Mouse (Mus musculus) hindbrain, embryonic 14.5 days (tissue): Measurements from ENCODE around the gene Mitd1. TPM values are rescaled to one million over a fixed set of nuclear protein-coding genes. Genes with fewer than 3 reads are reported as not detected.
A peak's percentile ranks its signal among the peaks of the same experiment; 100 is the strongest.

ENCODE experiments used
- ATAC-seq: fragments of 200-750 bp; cut with Nextera tagmentation; 2 replicates; pipeline ENCODE4 v1.8.0; 2017; ENCODE audit warnings: moderate number of reproducible peaks, mild to moderate bottlenecking, moderate TSS enrichment, moderate library complexity; ENCODE audit not compliant: low FRiP score
- DNase-seq: peaks from one replicate; pipeline ENCODE4 v3.0.0-alpha.2; 2015; ENCODE audit warnings: low spot score
- H3K27ac ChIP-seq: fragments of 300-500 bp; sonication (generic); 2 replicates; pipeline ENCODE4 v1.5.1; 2014; ENCODE audit warnings: mild to moderate bottlenecking, moderate library complexity
- H3K27me3 ChIP-seq: fragments of 300-500 bp; sonication (generic); 2 replicates; pipeline ENCODE4 v1.6.1; 2014; ENCODE audit warnings: mild to moderate bottlenecking, low read length, mixed read lengths; ENCODE audit not compliant: control insufficient read depth, insufficient read depth
- H3K36me3 ChIP-seq: fragments of 300-500 bp; sonication (generic); replicated peaks from 2 replicates; pipeline ENCODE4 v1.6.1; 2014; ENCODE audit not compliant: control insufficient read depth, insufficient read depth
- H3K4me1 ChIP-seq: fragments of 300-500 bp; sonication (generic); replicated peaks from 2 replicates; pipeline ENCODE4 v1.6.1; 2014; ENCODE audit warnings: antibody characterized with exemption, low read length, mixed read lengths; ENCODE audit not compliant: control insufficient read depth, insufficient read depth
- H3K4me2 ChIP-seq: fragments of 300-500 bp; sonication (generic); replicated peaks from 2 replicates; pipeline ENCODE4 v1.6.1; 2014; ENCODE audit warnings: mild to moderate bottlenecking, moderate library complexity
- H3K4me3 ChIP-seq: fragments of 300-500 bp; sonication (generic); replicated peaks from 2 replicates; pipeline ENCODE4 v1.5.1; 2014; ENCODE audit warnings: mild to moderate bottlenecking, low read length
- H3K9ac ChIP-seq: fragments of 300-500 bp; sonication (generic); 2 replicates; pipeline ENCODE4 v1.6.1; 2014
- H3K9me3 ChIP-seq: fragments of 300-500 bp; sonication (generic); 2 replicates; pipeline ENCODE4 v1.6.1; 2016; ENCODE audit warnings: low read length; ENCODE audit not compliant: control insufficient read depth
- WGBS: fragments of 180-500 bp; shearing (Covaris S2); extraction: QIAGEN DNeasy Blood & Tissue Kit; methylation state at CpG from one replicate; pipeline ENCODE4 v1.1.7; 2014; 5-methylcytosine and 5-hydroxymethylcytosine counted together
- polyA plus RNA-seq: library from polyadenylated mRNA; unstranded; fragments of >200 nt; fragmentation: Nextera tagmentation; extraction: Ambion mirVana; gene quantifications from 2 replicates; pipeline ENCODE4 v1.2.1, GENCODE M21; 2014

The Mitd1 gene
- polyA plus RNA-seq, 1 experiment from 2014 or later, result 13.7 TPM

DNA sequence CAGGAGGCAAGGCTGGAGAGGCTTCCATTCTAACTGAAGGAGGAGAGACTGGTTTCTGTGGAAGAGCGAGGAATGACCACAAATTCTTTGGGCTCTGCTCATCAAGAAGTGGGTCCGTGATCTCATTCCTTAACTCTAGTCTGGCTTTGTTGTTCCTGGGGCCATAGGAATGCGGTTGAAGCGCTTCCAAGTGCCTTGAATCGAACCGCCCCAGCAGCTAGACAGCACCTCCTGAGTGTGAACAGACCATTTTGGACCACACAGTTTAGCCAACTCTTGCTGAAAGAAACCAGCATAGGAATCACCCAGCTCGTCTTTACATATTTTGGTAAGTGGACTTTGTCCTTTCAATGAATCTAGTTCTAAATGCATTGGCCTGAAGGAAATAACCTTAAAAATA lies 18.5 kb downstream of the Mitd1 start, which contains the start of gene Lipt1:
Gene Lipt1 (plus strand): TSS at position 35 of the 400 bp plus-strand sequence.
- no peak for DNase-seq
- Histone ChIP-seq H3K27me3 (no peaks in the 10 kb centered on the region), H3K27ac (peak within 1 kb of the TSS; percentile 53), H3K9ac (peak within 1 kb of the TSS; percentile 52), H3K36me3 (peaks cover 20% of the 10 kb centered on the region), H3K4me1 (peaks cover 14% of the 10 kb centered on the region), H3K9me3 (0 out of 2 replicates have a peak, but pooled peaks cover 9% of the 10 kb centered on the region), H3K4me3 (peak within 1 kb of the TSS; percentile 44), H3K4me2 (peak within 1 kb of the TSS; percentile 81)
- ATAC-seq, result peak; percentile 57; the same call in 1 of the 2 replicates
- 9% methylated on average over 7 of the region's 7 CpGs for WGBS

DNA sequence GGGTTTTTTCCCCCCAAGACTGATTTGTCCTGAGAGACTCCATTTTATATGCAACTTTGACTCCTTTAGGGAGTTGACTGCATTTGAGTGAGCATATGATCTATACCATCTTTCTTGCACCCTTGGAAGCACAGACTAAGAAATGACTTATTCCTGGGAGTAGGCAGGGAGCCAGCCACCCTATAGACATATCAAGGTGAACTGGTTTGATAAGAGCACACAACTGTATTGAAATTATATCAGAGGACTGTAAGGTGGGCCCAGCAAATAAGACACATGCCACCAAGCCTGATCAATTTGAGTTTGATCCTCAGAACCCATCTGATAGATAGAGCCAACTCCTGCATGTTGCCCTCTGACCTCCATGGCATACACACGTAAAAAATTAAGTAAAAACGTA lies 20.8 kb downstream of the Mitd1 start:
- no peaks in the 10 kb centered on the region for H3K9me3 ChIP-seq
- no peak overlapping the region for H3K27ac ChIP-seq
- no peaks in the 10 kb centered on the region for H3K27me3 ChIP-seq
- H3K4me2 ChIP-seq, result no peak overlapping the region
- H3K4me1 ChIP-seq, result peaks cover 14% of the 10 kb centered on the region
- no peak for DNase-seq
- no peaks in the 10 kb centered on the region for H3K36me3 ChIP-seq
- H3K9ac ChIP-seq, result no peak overlapping the region
- ATAC-seq, result no peak
- WGBS, result 59% methylated on average over 2 of the region's 2 CpGs
- no peak overlapping the region for H3K4me3 ChIP-seq

- H3K9ac ChIP-seq, result no peak overlapping the region
- H3K27me3 ChIP-seq, result no peaks in the 10 kb centered on the region
- DNase-seq, result no peak
- no peaks in the 10 kb centered on the region for H3K36me3 ChIP-seq
- no peak for ATAC-seq
- peaks cover 14% of the 10 kb centered on the region for H3K4me1 ChIP-seq
- no peaks in the 10 kb centered on the region for H3K9me3 ChIP-seq
- H3K4me2 ChIP-seq, result no peak overlapping the region
- 68% methylated on average over 10 of the region's 10 CpGs for WGBS
- no peak overlapping the region for H3K4me3 ChIP-seq
- H3K27ac ChIP-seq, result no peak overlapping the region
Measured at GRCm38 (mm10) chr1:37868640-37869039, 21.6 kb downstream of the Mitd1 start.

DNA sequence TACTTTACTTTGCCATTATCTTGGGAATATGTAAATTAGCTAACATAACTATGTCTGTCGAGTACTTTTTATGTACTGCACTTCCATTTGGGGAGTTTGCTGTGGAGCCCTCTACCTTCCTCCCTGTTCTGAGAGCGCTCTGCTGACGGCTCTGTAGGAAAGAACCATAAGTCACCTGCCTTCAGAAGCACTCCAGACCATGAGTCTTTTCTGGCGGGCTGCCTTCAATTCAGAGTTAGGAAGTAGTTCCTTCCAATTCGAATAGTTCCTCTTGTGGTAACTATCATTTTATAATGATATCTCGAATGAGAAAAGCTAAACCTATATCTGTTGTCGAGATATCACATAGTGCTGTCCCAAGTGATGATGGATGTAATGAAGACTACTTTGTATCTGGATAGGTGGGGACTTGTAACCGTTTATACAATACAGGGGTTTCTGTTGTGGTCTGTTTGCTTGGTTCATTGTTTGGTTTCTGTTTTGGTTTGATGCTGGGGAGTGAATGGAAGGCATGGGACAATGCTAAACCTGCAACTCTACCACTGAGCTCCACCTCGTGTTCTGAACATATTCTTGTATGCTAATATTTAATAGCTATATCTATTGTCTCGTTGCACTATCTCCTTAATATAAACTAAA lies 22.4 kb downstream of the Mitd1 start:
- Histone ChIP-seq H3K9ac (no peak overlapping the region), H3K4me1 (peaks cover 7% of the 10 kb centered on the region), H3K27ac (no peak overlapping the region), H3K27me3 (no peaks in the 10 kb centered on the region), H3K4me3 (no peak overlapping the region), H3K4me2 (no peak overlapping the region), H3K36me3 (no peaks in the 10 kb centered on the region), H3K9me3 (no peaks in the 10 kb centered on the region)
- 69% methylated on average over 10 of the region's 10 CpGs for WGBS
- no peak for ATAC-seq
- DNase-seq, result no peak

DNA sequence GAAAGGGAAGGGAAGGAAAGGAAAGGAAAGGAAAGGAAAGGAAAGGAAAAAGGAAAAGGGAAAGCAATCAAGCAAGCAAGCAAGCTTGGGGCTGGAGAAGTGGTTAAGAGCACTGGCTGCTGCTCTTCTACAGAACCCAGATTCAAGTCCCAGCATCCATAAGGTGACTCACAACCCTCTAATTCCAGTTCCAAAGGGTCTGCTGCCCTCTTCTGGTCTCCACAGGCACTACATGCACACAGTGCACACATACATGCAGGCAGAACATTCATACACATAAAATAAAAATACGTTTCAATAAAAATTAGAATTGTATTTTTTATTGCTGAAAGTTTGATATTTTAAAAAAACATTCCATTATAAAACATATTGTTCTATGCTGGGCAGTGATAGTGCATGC lies 23.2 kb downstream of the Mitd1 start:
- no peak overlapping the region for H3K4me3 ChIP-seq
- no peak overlapping the region for H3K4me2 ChIP-seq
- H3K36me3 ChIP-seq, result no peaks in the 10 kb centered on the region
- no peak overlapping the region for H3K27ac ChIP-seq
- H3K27me3 ChIP-seq, result no peaks in the 10 kb centered on the region
- H3K4me1 ChIP-seq, result 0 out of 2 replicates have a peak, but pooled peaks cover 3% of the 10 kb centered on the region
- WGBS, result 75% methylated on average over 1 of the region's 1 CpGs
- no peaks in the 10 kb centered on the region for H3K9me3 ChIP-seq
- DNase-seq (no peak), ATAC-seq (no peak)
- H3K9ac ChIP-seq, result no peak overlapping the region

GRCm38 (mm10) chr1:37866286-37866685 lies 23.9 kb downstream of the Mitd1 start, which contains the start of gene Tsga10:
Gene Tsga10 (minus strand): TSS chr1:37866429.
- WGBS, result 82% methylated on average over 6 of the region's 6 CpGs
- DNase-seq (no peak), ATAC-seq (no peak)
- Histone ChIP-seq H3K4me1 (no peaks in the 10 kb centered on the region), H3K36me3 (no peaks in the 10 kb centered on the region), H3K4me3 (peak within 1 kb of the TSS; percentile 51), H3K9ac (peak within 1 kb of the TSS; percentile 68), H3K4me2 (peak within 1 kb of the TSS; percentile 61), H3K27me3 (no peaks in the 10 kb centered on the region), H3K9me3 (no peaks in the 10 kb centered on the region), H3K27ac (peak within 1 kb of the TSS; percentile 89)

- no peaks in the 10 kb centered on the region for H3K9me3 ChIP-seq
- peak overlapping the region; percentile 68 for H3K9ac ChIP-seq
- H3K4me1 ChIP-seq, result no peaks in the 10 kb centered on the region
- H3K4me3 ChIP-seq, result peak overlapping the region; percentile 51
- H3K36me3 ChIP-seq, result no peaks in the 10 kb centered on the region
- H3K4me2 ChIP-seq, result peak overlapping the region; percentile 61
- peak overlapping the region; percentile 89 for H3K27ac ChIP-seq
- DNase-seq (peak; percentile 43), ATAC-seq (no peak)
- WGBS, result 11% methylated on average over 23 of the region's 23 CpGs
- no peaks in the 10 kb centered on the region for H3K27me3 ChIP-seq
Measured at GRCm38 (mm10) chr1:37865401-37866215, 24.6 kb downstream of the Mitd1 start.

- WGBS, result under 1% methylated on average over 90 of the region's 90 CpGs
- peak overlapping the region; percentile 89 for H3K27ac ChIP-seq
- no peaks in the 10 kb centered on the region for H3K9me3 ChIP-seq
- peak; percentile 98 for ATAC-seq
- no peaks in the 10 kb centered on the region for H3K4me1 ChIP-seq
- DNase-seq, result peak; percentile 99
- H3K9ac ChIP-seq, result peak overlapping the region; percentile 68
- peak overlapping the region; percentile 51 for H3K4me3 ChIP-seq
- H3K4me2 ChIP-seq, result peak overlapping the region; percentile 61
- H3K27me3 ChIP-seq, result no peaks in the 10 kb centered on the region
- H3K36me3 ChIP-seq, result no peaks in the 10 kb centered on the region
Measured at GRCm38 (mm10) chr1:37864511-37865400, 25.5 kb downstream of the Mitd1 start.

GRCm38 (mm10) chr1:37850696-37851095 lies 39.5 kb downstream of the Mitd1 start:
- H3K4me1 ChIP-seq, result no peaks in the 10 kb centered on the region
- no peak overlapping the region for H3K27ac ChIP-seq
- no peaks in the 10 kb centered on the region for H3K9me3 ChIP-seq
- no peaks in the 10 kb centered on the region for H3K27me3 ChIP-seq
- H3K4me3 ChIP-seq, result no peak overlapping the region
- no peak for ATAC-seq
- WGBS, result 38% methylated on average over 2 of the region's 2 CpGs
- no peak overlapping the region for H3K4me2 ChIP-seq
- H3K36me3 ChIP-seq, result peaks cover 38% of the 10 kb centered on the region
- no peak overlapping the region for H3K9ac ChIP-seq
- no peak for DNase-seq
